Mouse (Mus musculus) intestine, postnatal 0 days (tissue): ENCODE data around the gene Pde4b. TPM values are rescaled to one million over a fixed set of nuclear protein-coding genes. Genes with fewer than 3 reads are reported as not detected.

Experiments
- ATAC-seq: fragments of 200-750 bp; cut with Nextera tagmentation; 2 replicates; pipeline ENCODE4 v1.8.0; 2017; ENCODE audit warnings: mild to moderate bottlenecking, moderate TSS enrichment, moderate library complexity
- H3K27ac ChIP-seq: fragments of 300-500 bp; sonication (generic); 2 replicates; pipeline ENCODE4 v1.5.1; 2014; ENCODE audit warnings: mild to moderate bottlenecking, low read depth, low read length, moderate library complexity
- H3K27me3 ChIP-seq: fragments of 300-500 bp; sonication (generic); replicated peaks from 2 replicates; pipeline ENCODE4 v1.6.1; 2014; ENCODE audit warnings: low read length, mixed read lengths; ENCODE audit not compliant: control insufficient read depth, insufficient read depth
- H3K36me3 ChIP-seq: fragments of 300-500 bp; sonication (generic); 2 replicates; pipeline ENCODE4 v1.6.1; 2014; ENCODE audit warnings: mild to moderate bottlenecking, moderate library complexity; ENCODE audit not compliant: control insufficient read depth, insufficient read depth
- H3K4me1 ChIP-seq: fragments of 300-500 bp; sonication (generic); replicated peaks from 2 replicates; pipeline ENCODE4 v1.6.1; 2014; ENCODE audit warnings: antibody characterized with exemption, low read length, mixed read lengths; ENCODE audit not compliant: control insufficient read depth, insufficient read depth
- H3K4me2 ChIP-seq: fragments of 300-500 bp; sonication (generic); replicated peaks from 2 replicates; pipeline ENCODE4 v1.6.1; 2014; ENCODE audit warnings: low read depth, mild to moderate bottlenecking, moderate library complexity
- H3K4me3 ChIP-seq: fragments of 300-500 bp; sonication (generic); 2 replicates; pipeline ENCODE4 v1.5.1; 2014; ENCODE audit warnings: low read depth, low read length
- H3K9ac ChIP-seq: fragments of 300-500 bp; sonication (generic); 2 replicates; pipeline ENCODE4 v1.6.1; 2014; ENCODE audit warnings: mild to moderate bottlenecking, low read depth, low read length
- H3K9me3 ChIP-seq: fragments of 300-500 bp; sonication (generic); 2 replicates; pipeline ENCODE4 v1.6.1; 2016; ENCODE audit warnings: mixed run types; ENCODE audit not compliant: control insufficient read depth
- CTCF ChIP-seq: sonication (generic); IDR thresholded peaks from 2 replicates; pipeline ENCODE4 v1.5.1; 2016; ENCODE audit warnings: low read depth, mild to moderate bottlenecking, control low read depth, antibody characterized with exemption, moderate library complexity
- WGBS: fragments of 180-500 bp; shearing (Covaris S2); extraction: QIAGEN DNeasy Blood & Tissue Kit; methylation state at CpG from one replicate; pipeline ENCODE4 v1.1.7; 2014; 5-methylcytosine and 5-hydroxymethylcytosine counted together
- polyA plus RNA-seq: library from polyadenylated mRNA; unstranded; fragments of >200 nt; fragmentation: Nextera tagmentation; extraction: Ambion mirVana; gene quantifications from 2 replicates; pipeline ENCODE4 v1.2.1, GENCODE M21; 2015

Gene Pde4b
- polyA plus RNA-seq, 1 experiment from 2014 or later: 6.9 TPM

DNA sequence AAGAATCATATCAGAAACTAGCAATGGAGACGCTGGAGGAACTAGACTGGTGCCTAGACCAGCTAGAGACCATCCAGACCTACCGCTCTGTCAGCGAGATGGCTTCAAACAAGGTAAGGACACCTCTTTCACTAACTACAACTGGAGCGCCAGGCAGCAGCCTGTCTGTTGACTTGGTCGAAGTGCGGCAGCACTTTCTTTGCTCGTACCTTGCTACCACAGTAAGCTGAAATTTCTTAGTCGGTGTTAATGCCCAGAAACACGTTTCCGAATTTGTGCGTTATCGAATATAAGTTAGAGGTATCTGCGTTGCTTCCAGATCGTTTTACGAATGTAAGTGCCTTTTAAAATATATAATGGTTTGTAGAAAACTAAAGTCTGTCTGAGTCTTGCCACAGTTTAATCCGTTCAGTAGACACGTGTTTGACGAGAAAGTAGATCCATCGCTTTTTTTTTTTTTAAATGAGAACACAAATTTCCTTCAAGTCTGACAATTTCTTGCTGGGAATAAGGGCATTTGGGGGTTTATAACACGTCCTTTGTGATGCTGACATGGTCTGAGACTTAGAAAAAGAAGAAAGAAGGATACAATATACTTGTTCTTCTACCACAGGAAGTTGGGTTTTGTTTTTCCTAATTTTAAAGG is 483.5 kb downstream of the Pde4b start:
- peak overlapping the region; percentile 58 for H3K9ac ChIP-seq
- H3K36me3 ChIP-seq: no peaks in the 10 kb centered on the region
- peak overlapping the region; percentile 56 for H3K4me3 ChIP-seq
- H3K4me2 ChIP-seq: peak overlapping the region; percentile 77
- H3K27ac ChIP-seq: peak overlapping the region; percentile 82
- H3K27me3 ChIP-seq: no peaks in the 10 kb centered on the region
- H3K9me3 ChIP-seq: no peaks in the 10 kb centered on the region
- ATAC-seq: 0 out of 2 replicates have a peak, but pooled peaks have one; percentile 17
- no peaks in the 10 kb centered on the region for H3K4me1 ChIP-seq
- TF ChIP-seq CTCF: no peak
- 5% methylated on average over 20 of the region's 20 CpGs for WGBS

DNA sequence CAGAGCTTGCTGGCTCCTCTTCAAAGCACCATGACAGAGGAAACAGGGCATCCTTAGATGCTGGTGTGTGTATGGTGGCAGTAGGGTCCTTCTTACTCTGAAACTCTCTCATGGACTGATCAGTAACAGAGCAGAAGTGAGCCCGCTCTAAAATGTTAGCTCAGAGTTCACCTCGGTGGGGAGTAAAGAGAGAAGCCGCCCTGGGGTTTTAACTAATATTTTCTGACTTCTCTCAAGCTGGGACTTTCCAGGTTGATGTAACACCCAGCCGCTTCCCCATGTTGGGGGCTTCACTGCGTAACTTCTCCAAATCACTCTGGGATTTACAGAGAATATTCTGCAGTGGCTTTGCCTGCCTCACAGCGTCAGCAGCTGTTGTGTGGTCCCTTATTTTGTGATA is 484.7 kb downstream of the Pde4b start:
- Histone ChIP-seq H3K4me2 (peak overlapping the region; percentile 48), H3K36me3 (no peaks in the 10 kb centered on the region), H3K4me1 (no peaks in the 10 kb centered on the region), H3K27ac (0 out of 2 replicates have a peak overlapping the region, but pooled peaks have one; percentile 7), H3K9ac (0 out of 2 replicates have a peak overlapping the region, but pooled peaks have one; percentile 19), H3K4me3 (peak overlapping the region; percentile 56), H3K27me3 (no peaks in the 10 kb centered on the region), H3K9me3 (no peaks in the 10 kb centered on the region)
- no peak for TF ChIP-seq CTCF
- WGBS: 74% methylated on average over 6 of the region's 6 CpGs
- no peak for ATAC-seq

DNA sequence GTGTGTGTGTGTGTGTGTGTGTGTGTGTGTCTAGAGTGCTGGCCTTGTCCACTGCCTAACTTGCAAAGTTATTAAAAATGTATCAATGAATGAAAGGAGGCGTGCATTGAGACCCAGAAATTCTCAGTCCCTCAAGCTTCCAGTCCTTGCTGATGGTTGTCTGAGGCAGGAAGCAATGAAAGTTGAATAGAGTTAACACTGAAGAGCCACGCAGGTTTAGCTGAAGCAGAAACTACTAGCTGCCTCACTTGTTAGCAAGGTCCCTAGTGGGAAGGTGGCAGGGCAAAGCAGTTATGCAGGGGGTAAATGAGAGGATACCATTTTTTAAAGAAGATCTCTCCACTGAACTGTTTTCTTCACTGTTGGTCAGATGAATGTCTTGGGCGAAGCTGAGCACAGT is 485.2 kb downstream of the Pde4b start:
- H3K9ac ChIP-seq: no peak overlapping the region
- no peak for ATAC-seq
- H3K36me3 ChIP-seq: no peaks in the 10 kb centered on the region
- no peaks in the 10 kb centered on the region for H3K4me1 ChIP-seq
- peak overlapping the region; percentile 48; the same call in 1 of the 2 replicates for H3K4me2 ChIP-seq
- 0 out of 2 replicates have a peak overlapping the region, but pooled peaks have one; percentile 7 for H3K27ac ChIP-seq
- no peaks in the 10 kb centered on the region for H3K9me3 ChIP-seq
- no peak for TF ChIP-seq CTCF
- 74% methylated on average over 3 of the region's 3 CpGs for WGBS
- no peaks in the 10 kb centered on the region for H3K27me3 ChIP-seq
- peak overlapping the region; percentile 56 for H3K4me3 ChIP-seq

DNA sequence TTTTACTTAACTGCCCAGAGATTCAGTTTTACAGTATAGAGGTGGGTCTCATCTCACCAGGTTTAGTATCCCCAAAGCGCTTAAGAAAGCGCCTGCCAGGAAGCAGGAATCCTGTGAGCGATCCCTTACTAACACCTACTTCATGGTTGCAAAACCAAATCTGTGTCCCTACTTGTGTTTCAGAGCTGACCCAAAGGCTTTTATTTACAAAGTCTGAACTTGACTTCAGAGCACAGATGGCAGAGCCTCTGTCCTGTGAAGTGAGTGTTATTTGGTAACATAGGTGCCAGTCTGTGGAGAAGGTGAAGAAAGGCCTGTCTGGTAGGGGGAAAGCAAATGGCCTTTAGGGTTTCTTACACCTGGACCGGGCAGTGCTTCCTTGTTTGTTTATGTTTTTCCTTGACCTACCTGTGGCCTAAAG is 486.0 kb downstream of the Pde4b start:
- no peak for TF ChIP-seq CTCF
- 74% methylated on average over 4 of the region's 4 CpGs for WGBS

DNA sequence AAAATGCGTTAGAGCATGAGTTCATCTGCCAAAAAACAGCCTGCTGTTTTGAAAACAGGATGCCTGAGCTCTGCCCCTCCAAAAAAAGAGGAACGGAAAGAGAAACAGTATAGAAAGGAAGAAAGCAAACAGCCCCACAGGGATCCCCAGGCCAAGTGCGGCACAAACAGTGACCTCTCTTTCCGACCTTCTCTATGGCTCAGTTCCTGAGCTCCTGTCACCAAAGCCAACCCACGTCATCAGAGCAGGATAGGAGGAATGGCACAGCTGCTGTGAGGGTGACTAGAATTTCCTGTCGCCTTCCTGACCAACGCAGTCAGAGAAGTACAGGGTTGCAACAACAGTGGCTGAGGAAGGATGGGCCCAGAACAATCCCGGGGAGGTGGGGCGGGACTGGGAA is 486.9 kb downstream of the Pde4b start:
- no peak overlapping the region for H3K4me3 ChIP-seq
- no peak overlapping the region for H3K4me2 ChIP-seq
- no peak for TF ChIP-seq CTCF
- no peak for ATAC-seq
- WGBS: 54% methylated on average over 9 of the region's 9 CpGs
- H3K9ac ChIP-seq: no peak overlapping the region
- no peaks in the 10 kb centered on the region for H3K27me3 ChIP-seq
- H3K27ac ChIP-seq: no peak overlapping the region
- H3K9me3 ChIP-seq: no peaks in the 10 kb centered on the region
- H3K4me1 ChIP-seq: no peaks in the 10 kb centered on the region
- no peaks in the 10 kb centered on the region for H3K36me3 ChIP-seq

More for the DNA sequence above, 486.0 kb downstream of the Pde4b start:
- Histone ChIP-seq H3K4me3 (no peak overlapping the region), H3K9ac (no peak overlapping the region), H3K4me2 (peak overlapping the region; percentile 31), H3K27ac (no peak overlapping the region), H3K9me3 (no peaks in the 10 kb centered on the region), H3K27me3 (no peaks in the 10 kb centered on the region), H3K36me3 (no peaks in the 10 kb centered on the region), H3K4me1 (no peaks in the 10 kb centered on the region)
- ATAC-seq: no peak

DNA sequence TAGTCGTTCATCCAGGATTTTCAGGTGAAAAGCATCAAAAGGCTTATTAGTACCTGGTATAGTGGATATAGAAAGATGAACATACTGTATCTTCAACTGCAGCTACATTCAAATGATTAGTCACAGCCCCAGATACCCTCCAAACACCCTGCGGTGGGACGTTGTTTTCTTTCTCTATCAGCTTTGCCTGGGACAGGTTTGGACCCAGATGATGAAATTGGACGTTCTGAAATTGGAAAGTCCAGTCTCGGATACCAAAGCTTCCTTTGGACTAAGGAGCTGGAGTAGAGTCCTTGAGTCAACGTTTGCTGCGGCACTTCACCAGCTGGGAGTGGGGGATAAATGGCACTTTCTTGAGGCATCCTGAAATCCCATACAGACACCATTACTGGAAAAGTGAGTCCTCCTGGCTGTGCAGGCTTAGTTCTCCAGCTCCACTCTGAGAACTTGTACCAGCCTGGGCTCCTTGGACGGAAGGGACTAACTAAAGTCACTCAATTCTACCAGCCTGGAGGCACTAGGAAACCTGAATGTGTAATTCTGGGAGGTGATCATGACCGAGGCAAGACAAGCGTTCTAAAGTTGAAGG is 487.4 kb downstream of the Pde4b start:
- WGBS: 73% methylated on average over 10 of the region's 10 CpGs
- no peak overlapping the region for H3K4me3 ChIP-seq
- no peak overlapping the region for H3K27ac ChIP-seq
- ATAC-seq: no peak
- no peaks in the 10 kb centered on the region for H3K27me3 ChIP-seq
- no peaks in the 10 kb centered on the region for H3K36me3 ChIP-seq
- H3K4me2 ChIP-seq: no peak overlapping the region
- H3K9me3 ChIP-seq: no peaks in the 10 kb centered on the region
- H3K9ac ChIP-seq: no peak overlapping the region
- TF ChIP-seq CTCF: no peak
- no peaks in the 10 kb centered on the region for H3K4me1 ChIP-seq
